Mouse (Mus musculus): Measurements from ENCODE around the gene Dlg2.

DNA sequence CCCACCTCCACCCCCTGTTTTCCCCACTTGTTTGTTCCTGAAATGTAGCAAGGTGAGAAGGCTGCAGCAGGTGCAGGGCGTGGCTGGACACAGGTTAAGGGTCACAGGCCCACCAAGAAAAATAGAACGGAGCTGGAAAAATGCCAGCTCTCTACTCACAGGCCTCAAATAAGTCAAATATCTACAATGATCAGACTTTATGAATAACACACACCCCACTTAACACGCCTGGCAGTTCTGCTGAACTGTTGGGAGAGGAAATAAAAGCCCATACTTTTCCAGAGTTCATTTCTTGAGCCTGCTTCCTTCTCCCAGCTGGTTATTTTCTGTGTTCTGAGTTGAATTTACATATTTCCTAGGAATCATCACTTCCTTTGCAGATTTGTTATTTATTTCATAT, 967.4 kb downstream of the Dlg2 start:
- TF ChIP-seq CTCF (IDR thresholded peaks at IDR 0.05; ENCODE audit: borderline replicate concordance, control insufficient read depth, extremely low read depth, insufficient read depth, low read length, poor library complexity) (no peak), POLR2A (IDR thresholded peaks at IDR 0.05; ENCODE audit: control insufficient read depth, extremely low read depth, insufficient read depth, low read length, poor library complexity) (no peak)
